Mouse (Mus musculus): ENCODE measurements at regions not wholly inside any gene's neighbourhood (a gene's known extent, or its start where the extent isn't known, plus 50 kb on each side); places are given as distances from the start of the nearest gene placed in this dataset.
"Not testable (repeated sequence)": the region's sequence is repeated elsewhere in the genome, so short reads cannot be mapped to it uniquely, and the experiment has no call there.

DNA sequence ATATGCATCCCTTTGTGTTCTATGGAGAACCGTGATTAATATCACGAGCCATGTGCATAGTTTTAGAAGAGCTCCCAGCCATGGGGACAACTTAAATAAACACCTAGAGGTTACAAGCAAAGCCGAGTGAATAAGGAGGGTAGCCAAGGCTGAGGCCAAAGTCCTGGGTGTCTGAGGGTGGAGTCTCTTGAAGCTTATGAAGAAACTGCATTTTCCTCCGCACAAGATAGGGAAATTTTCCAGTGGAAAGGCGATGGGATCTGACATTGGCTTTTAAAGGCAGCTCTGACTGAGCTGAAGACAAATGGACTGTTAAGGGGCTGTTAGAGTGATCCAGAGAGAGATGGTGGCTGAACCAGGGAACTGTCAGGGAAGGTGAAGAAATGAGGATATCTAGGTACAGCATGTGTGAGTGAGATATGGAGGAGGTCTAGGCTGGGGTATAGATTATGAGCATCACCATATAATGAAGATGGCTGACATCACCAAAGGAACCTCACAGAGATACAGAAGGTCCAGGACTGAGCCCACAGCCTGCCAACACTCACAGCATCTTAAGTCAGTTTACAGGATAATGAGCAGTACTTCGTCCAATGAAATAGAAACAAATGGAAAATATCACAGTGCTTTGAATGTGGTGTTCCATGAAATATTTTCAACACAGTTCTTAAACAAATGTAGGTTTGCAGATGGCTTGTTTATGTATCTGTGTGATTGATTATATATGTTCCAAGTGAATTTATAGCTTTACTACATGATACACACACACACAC, 153.7 kb upstream of the Tenm4 start:
- ChIA-PET POLR2A (interaction anchor here in 1 of 4 experiments (0.8 to 0.9 kb wide), 2 partner anchors 10 kb away, joined by 3 read pairs; no protein-coding TSS in a partner anchor), CTCF (no interaction called here)

DNA sequence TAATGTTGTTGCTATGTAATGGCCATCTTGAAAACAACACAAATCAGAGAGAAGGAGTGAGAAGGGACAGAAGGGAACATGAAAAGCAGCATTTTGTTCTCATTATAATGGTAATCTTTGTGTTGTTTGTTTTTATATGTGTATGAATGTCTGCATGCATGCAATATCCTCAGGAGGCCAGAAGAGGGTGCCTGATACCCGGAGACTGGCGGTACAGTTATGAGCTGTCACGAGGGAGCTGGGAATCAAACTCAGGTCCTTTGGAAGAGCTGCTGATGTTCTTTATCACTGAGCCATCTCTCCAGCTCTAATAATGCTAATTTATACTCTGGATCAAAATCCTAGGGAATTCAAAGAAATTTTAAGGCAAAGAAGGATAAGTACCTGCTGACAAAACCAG, 147.0 kb upstream of the Tenm4 start:
- ChIA-PET POLR2A (interaction anchor here in 1 of 4 experiments (1.9 kb wide), 1 partner anchor 128 kb away, joined by 5 read pairs; no protein-coding TSS in a partner anchor), CTCF (interaction anchor here in 3 of 4 experiments (0.6 to 1.1 kb wide), 9 partner anchors 23 to 890 kb away, joined by 3 to 4 read pairs (median 3); no protein-coding TSS in a partner anchor)

DNA sequence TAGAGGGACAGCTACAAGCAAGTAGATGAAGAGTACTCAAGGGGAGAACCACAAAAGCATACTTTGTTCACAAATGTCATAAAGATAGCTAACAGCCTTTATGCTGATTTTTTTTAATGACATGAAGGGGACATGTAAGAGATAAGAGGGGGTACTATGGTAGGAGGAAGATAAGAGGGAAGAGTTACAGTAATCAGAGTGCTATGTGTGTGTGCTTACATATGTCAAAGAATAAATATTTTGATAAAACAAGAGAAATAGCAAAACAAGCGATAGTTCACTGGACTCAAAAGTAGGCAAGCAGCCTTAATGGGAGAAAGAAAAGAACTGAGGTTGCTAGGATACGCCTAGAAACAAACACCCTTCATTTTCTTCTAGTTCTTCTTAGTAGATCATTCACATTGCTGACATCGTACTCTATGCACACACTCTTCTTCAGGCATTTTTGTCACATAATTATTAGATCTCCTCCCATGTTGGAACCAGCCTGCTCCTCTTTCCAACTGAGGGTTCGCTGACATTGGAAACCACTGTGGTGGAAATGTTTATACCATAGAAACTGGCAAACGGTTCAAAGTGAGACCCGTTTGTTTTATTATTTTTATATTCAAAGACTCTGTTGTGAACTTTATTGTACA, 144.1 kb upstream of the Tenm4 start:
- POLR2A ChIA-PET: interaction anchor here in 1 of 4 experiments (1.6 kb wide), 1 partner anchor 13 kb away, joined by 4 read pairs; no protein-coding TSS in a partner anchor
- CTCF ChIA-PET: interaction anchor here in 1 of 4 experiments (0.6 kb wide), 1 partner anchor 113 kb away, joined by 3 read pairs; no protein-coding TSS in a partner anchor

DNA sequence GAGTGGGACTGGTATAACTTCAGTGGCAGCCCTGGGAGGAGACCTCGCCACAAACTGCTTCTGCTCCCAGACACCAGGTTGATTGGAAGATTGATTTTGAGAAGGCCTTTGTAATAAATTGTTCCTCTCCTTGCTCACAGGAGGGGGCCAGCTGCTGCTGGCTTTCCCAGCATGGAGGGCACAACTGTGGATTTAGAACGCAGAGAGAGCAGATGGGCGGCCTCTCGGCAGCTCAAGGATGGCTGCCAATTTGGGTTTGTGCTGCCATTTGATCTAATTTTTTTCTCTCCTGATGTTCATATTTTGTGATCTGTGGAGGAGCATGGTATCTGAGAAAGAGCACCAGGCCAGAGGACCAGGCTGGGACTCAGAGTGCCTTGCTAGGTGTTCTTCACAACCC, 137.4 kb upstream of the Tenm4 start:
- ChIA-PET POLR2A (no interaction called here), CTCF (no interaction called here)

DNA sequence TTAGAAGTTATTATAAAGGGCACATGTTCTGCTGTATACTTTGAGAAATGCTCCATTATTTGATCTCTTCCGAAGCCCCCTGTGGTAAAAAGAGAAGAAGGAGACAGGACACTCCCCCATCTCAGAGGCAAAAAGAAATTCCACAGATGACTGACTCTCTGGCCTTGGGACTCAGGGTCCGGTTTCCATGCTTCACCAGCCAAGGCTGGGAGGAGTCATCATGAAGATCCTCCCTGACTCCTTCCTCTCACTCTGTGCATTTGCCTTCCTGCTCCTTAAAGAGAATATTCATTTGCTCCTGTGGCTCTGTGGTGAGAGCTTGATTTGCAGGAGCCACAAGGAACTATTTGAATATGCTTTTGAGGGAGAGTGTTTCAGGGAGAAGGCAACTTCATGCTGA, 135.6 kb upstream of the Tenm4 start:
- POLR2A ChIA-PET: no interaction called here
- CTCF ChIA-PET: no interaction called here

DNA sequence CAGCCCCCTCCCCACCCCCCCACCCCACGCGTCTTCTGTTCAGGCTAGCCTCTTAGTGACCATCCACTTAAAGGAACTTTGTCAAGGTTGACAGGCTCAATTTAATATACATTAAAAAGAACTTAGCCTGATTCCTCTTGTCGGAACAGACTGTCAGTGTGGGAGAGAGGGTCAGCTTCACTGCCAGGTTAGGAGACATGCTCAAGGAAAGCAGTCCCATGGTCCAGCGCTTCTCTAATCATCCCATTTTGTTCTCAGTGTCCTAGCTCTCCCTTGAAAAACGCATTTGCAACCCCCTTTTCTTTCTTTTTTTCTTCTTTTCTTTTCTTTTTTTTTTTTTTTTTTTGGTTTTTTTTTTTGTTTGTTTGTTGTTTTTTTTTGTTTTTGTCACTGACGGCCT, 131.4 kb upstream of the Tenm4 start:
- ChIA-PET POLR2A (interaction anchor here in 1 of 4 experiments (0.7 to 1.7 kb wide), 5 partner anchors 9 to 25 kb away, joined by 3 to 4 read pairs (median 3); no protein-coding TSS in a partner anchor), CTCF (interaction anchor here in 2 of 4 experiments (0.6 to 0.7 kb wide), 2 partner anchors 9 to 172 kb away, joined by 3 to 5 read pairs; no protein-coding TSS in a partner anchor)

DNA sequence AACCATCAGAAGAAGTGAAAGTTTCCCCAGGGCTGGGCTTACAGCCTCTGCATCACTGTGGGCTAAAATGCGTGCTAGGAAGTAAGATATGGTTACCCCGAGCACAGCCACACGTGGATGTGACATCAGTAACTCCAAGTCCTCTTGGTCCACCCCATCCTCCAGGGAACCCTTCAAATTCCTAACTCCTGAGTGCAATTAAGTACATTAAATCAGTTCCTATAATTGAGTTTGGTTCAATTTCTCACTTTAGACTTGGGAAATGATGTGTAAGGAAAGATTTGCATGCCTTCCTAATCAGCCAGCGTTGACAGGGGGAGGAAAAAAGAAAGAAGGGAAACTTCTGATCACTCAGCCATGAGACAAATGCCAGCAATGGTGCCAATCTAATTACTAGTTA, 129.2 kb upstream of the Tenm4 start:
- ChIA-PET POLR2A (no interaction called here), CTCF (no interaction called here)

DNA sequence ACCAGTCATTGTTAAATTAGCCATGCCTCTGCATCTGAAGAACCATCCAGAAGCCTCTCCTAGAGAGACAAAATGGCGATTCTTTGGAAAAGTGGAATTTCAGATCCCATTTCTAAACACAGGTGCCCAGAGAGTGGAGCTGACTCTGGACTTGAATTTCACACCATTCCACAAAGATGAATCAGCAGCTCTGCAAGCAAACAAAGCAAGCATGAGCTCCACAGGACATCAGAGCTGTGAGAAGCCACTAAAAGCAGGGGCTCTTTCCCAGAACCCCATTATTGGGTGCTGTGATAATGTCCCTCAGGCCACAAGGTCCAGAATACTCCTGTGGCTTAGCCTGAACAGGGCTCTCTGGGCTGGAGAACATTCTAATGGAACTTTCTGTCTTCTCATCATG, 119.4 kb upstream of the Tenm4 start:
- ChIA-PET CTCF (interaction anchor here in 2 of 4 experiments (0.7 kb wide), 2 partner anchors 27 to 503 kb away, joined by 3 read pairs; no protein-coding TSS in a partner anchor), POLR2A (interaction anchor here in 2 of 4 experiments (1.0 kb wide), 2 partner anchors 105 to 158 kb away, joined by 3 read pairs; no protein-coding TSS in a partner anchor)

DNA sequence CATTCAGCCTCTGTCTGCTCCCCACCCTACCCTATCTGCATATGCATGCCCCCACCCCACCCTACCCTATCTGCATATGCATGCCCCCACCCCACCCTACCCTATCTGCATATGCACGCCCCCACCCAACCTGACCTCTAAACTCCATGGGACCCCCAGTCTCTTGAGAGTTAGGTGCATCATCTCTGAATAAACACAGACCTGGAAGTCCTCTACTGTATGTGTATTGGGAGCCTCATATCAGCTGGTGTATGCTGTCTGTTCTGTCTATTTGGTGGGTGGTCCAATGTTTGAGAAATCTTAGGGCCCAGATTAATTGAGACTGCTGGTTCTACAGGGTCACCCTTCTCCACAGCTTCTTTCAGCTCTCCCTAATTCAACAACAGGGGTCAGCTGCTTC, 109.4 kb upstream of the Tenm4 start:
- POLR2A ChIA-PET: interaction anchor here in 2 of 4 experiments (0.6 to 2.5 kb wide), 12 partner anchors 11 to 268 kb away, joined by 3 to 19 read pairs (median 4); no protein-coding TSS in a partner anchor
- CTCF ChIA-PET: not testable (repeated sequence)

DNA sequence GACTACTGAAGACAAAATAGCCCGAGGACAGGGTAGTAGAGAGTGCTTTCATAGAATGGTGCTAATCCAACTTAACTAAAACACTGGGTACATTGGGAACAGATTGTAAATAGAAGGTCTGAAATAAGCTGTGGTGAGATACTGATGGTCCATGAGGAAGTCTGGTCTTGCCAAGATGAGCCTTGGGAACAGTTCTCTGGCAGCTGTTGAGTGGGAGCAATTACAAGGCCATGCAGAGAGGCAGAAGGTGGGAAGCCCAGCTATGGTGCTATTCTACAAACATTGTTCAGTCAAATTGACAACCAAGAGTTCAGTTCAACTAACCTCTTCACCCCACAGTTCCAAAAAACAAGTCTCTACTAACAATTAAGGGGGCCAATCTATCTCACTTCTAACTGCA, 92.5 kb upstream of the Tenm4 start:
- ChIA-PET POLR2A (no interaction called here), CTCF (no interaction called here)

DNA sequence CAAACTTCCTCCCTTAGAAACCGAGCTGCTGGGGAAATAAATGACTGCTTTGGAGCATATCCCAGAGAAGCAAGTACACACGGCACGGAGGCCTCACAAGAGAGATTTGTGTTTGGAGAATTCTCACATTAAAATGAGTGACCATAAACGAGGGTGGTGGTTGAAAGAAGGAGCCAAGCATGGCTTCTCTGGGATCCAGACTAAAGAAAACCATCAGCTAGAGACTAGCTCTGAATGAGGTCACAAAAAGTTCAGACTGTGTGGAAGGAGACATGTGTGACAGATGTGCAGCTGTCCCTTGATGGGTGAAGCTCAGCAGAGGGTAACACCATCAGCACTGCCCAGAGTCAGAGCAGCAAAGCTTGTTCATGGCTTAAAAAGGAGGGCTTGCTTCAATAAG, 89.4 kb upstream of the Tenm4 start:
- POLR2A ChIA-PET: no interaction called here
- CTCF ChIA-PET: no interaction called here

DNA sequence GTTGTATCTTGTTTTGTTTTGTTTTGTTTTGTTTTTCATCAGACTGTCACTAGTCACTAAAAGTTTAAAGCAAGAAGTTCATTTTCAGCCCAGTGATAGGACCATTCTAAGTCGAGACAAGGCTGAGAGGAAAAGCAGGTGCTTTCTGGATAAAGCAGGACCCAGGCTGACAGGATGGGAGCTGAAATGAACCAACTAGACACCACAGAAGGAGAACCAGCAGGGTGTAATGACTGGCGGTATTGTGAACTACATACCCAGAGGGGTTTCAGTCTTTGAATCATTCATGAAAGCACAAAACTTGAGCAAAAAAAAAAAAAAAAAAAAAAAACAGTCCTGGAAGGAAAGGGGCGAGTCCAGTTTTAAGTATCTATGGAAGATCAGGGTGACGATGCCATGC, 75.9 kb upstream of the Tenm4 start:
- CTCF ChIA-PET: no interaction called here

DNA sequence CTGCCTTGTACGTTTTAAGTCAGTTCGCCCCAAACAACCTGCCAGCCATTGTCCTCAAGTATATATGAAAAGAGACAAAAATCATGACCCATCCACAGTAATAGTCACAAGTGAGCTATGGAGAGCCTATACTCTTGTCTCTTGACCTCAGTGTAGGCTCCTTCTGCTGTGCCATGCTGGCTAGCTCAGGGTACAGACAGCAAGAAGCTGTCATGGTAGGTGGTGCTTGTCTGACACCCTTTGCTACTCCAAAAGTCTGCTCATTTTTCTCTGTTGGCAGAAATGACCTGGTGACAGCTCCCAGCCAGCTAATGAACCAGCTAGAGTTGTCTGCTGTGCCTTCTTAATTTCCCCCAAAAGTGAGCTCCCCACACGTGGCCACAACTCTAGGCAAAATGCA, 75.3 kb upstream of the Tenm4 start:
- ChIA-PET POLR2A (interaction anchor here in 1 of 4 experiments (1.2 kb wide), 1 partner anchor 10 kb away, joined by 4 read pairs; no protein-coding TSS in a partner anchor), CTCF (no interaction called here)

More for the DNA sequence above, 75.9 kb upstream of the Tenm4 start:
- POLR2A ChIA-PET: interaction anchor here in 1 of 4 experiments (1.2 kb wide), 1 partner anchor 9 kb away, joined by 4 read pairs; no protein-coding TSS in a partner anchor

DNA sequence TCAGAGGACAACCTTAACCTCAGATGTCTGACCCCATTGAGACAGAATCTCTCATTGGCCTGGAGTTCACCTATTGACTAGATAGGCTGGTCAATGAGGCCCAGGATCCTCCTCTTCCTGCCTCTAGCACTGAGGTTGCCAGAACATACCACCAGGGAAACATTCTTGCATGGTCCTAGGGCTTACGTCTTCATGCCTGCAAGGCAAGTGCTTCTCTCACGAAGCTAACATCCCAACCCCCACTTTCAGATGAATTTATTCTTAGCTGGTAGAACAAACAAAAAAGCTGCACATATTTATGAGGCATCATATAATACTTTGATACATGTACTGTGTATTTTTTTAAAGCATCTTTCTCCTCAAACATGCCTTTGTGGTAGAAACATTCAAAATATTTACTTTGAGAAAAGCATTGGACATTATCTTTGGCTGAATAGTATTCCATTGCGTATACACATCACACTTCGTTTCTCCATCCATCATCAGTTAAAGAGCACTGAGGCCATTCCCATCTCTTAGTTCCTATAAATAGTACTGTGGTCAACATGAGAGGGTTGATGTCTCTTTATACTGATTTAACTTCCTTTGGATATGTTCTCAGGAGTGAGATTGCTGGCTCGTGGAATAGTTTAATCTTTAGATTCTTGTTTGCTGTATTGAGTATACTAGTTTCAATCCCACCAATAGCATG, 72.2 kb upstream of the Tenm4 start:
- ChIA-PET CTCF (no interaction called here), POLR2A (interaction anchor here in 1 of 4 experiments (1.1 kb wide), 1 partner anchor 10 kb away, joined by 3 read pairs; no protein-coding TSS in a partner anchor)

DNA sequence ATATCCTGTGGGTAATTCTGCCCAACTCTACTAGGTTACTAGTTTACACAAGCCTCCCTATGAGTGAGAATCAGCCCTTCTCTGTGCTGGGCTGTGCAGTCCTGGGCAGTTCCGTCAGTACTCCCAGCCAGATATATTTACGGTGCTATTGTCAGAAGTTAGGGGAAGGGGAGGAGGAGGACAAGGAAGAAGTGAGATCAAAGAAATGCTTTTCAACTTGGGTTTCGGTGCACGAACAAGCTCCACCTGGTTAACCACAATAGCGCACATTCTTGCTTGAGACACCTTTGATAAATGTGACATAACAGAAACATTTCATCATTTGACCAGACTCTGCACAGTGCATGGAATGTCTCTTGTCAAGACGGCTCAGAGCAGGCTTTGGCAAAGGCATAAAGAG, 68.3 kb upstream of the Tenm4 start:
- ChIA-PET POLR2A (no interaction called here), CTCF (no interaction called here)

DNA sequence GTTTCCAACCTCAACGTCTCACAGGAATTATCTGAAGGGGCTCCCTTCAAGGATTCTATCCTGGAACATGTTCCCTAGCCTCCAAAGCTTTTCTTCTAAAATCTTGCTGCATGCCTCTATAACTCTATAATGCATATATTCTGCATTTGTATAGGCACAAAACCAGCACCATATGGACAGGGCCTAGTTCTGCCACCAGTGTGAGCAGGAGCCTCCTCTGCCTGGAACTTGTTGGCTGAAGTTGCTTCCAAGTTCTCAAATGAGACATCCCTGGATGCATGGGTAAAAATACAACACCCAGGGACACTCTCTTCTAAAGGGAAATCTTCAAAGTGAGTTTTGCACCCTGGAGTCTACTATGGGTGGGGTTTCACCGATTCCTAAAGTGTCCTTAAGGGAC, 62.3 kb upstream of the Tenm4 start:
- POLR2A ChIA-PET: no interaction called here
- CTCF ChIA-PET: interaction anchor here in 1 of 4 experiments (0.5 kb wide), 1 partner anchor 12 kb away, joined by 3 read pairs; no protein-coding TSS in a partner anchor

DNA sequence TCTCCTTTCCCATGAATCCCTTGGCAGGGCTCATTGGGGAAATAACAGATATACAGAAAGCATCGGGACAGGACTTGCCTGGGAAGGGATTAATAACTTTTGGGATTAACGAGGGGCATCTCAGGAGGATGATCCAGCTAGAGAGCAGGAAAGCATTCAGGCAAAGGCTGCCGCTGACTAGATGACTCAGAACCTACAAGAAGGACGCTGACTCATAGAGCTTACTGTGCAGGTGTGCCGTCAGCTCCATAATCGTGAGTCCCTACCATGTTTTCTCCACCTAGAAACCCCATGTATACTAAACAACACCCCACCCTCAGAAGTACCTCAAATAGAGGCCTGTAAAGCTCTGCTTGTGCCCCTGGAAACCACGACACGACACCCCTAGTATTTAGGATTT, 50.9 kb upstream of the Tenm4 start:
- POLR2A ChIA-PET: interaction anchor here in 1 of 4 experiments (1.7 kb wide), 1 partner anchor 9 kb away, joined by 5 read pairs; no protein-coding TSS in a partner anchor

More for the DNA sequence above, 50.9 kb upstream of the Tenm4 start:
- CTCF ChIA-PET: no interaction called here
